Mouse (Mus musculus) left cerebral cortex, adult 2 months (tissue): ENCODE measurements around the gene Ltbp3. TPM values are rescaled to one million over a fixed set of nuclear protein-coding genes. Genes with fewer than 3 reads are reported as not detected.

Experiments used
- DNase-seq, 2 experiments: peaks; one replicate each; pipeline ENCODE4 v3.0.0; 2021 to 2022; ENCODE audit warnings: low spot score in 2 of 2, mixed read lengths in 1 of 2; ENCODE audit errors: extremely low spot score in 1 of 2
- H3K27ac ChIP-seq: fragments of 200-600 bp; 2 replicates; pipeline ENCODE4 v1.8.1; 2022
- H3K4me3 ChIP-seq: fragments of 200-600 bp; 2 replicates; pipeline ENCODE4 v1.8.1; 2022
- CTCF ChIP-seq: fragments of 200-600 bp; IDR thresholded peaks from 2 replicates; pipeline ENCODE4 v1.8.1; 2022; ENCODE audit warnings: antibody characterized with exemption, mild to moderate bottlenecking, moderate library complexity
- intact Hi-C: fragments of 180-260 bp; cut with DNase I; formaldehyde crosslinking; loops from one replicate; pipeline ENCODE4 v1.15.1; 2025
- total RNA-seq, 2 experiments: library from RNA; stranded (reverse); gene quantifications; 2 replicates each; pipeline ENCODE4 v1.2.3; 2021

The Ltbp3 gene
- total RNA-seq, 2 experiments from 2014 or later: 38.9 to 43.1 TPM

- Histone ChIP-seq H3K4me3 (no peak overlapping the region), H3K27ac (no peak overlapping the region)
- intact Hi-C loops: no loop called here
- DNase-seq: no peak
- no peak for TF ChIP-seq CTCF
Observed at GRCm38 (mm10) chr19:5739446-5739845, 1.3 kb upstream of the Ltbp3 start.

GRCm38 (mm10) chr19:5741641-5742240, 1.0 kb downstream of the Ltbp3 start:
- TF ChIP-seq CTCF: no peak; the same call in 1 of the 2 replicates
- peak overlapping the region; percentile 66 for H3K4me3 ChIP-seq
- DNase-seq: peak; percentile 74
- peak overlapping the region; percentile 69 for H3K27ac ChIP-seq
- intact Hi-C loops: no loop called here

- DNase-seq: no peak
- Histone ChIP-seq H3K27ac (peak overlapping the region; percentile 69), H3K4me3 (peak overlapping the region; percentile 66)
- no peak for TF ChIP-seq CTCF
- intact Hi-C loops: no loop called here
Observed at GRCm38 (mm10) chr19:5742241-5742641, 1.5 kb downstream of the Ltbp3 start.

- TF ChIP-seq CTCF: no peak
- H3K4me3 ChIP-seq: no peak overlapping the region
- no peak for DNase-seq
- no peak overlapping the region for H3K27ac ChIP-seq
- intact Hi-C loops: no loop called here
Observed at GRCm38 (mm10) chr19:5743576-5743975, 2.9 kb downstream of the Ltbp3 start.

GRCm38 (mm10) chr19:5745756-5746710, 5.3 kb downstream of the Ltbp3 start:
- no peak for DNase-seq
- no peak for TF ChIP-seq CTCF
- intact Hi-C loops: no loop called here
- no peak overlapping the region for H3K4me3 ChIP-seq
- H3K27ac ChIP-seq: no peak overlapping the region

- no peak for DNase-seq
- Histone ChIP-seq H3K27ac (no peak overlapping the region), H3K4me3 (no peak overlapping the region)
- intact Hi-C loops: no loop called here
- no peak for TF ChIP-seq CTCF
Observed at GRCm38 (mm10) chr19:5746907-5747363, 6.2 kb downstream of the Ltbp3 start.

- TF ChIP-seq CTCF: no peak
- Histone ChIP-seq H3K27ac (no peak overlapping the region), H3K4me3 (no peak overlapping the region)
- peak in 1 of 2 experiments; percentile 42 for DNase-seq
- intact Hi-C loops: no loop called here
Observed at GRCm38 (mm10) chr19:5749476-5749875, 8.8 kb downstream of the Ltbp3 start.

GRCm38 (mm10) chr19:5750951-5751350, 10.2 kb downstream of the Ltbp3 start:
- Histone ChIP-seq H3K27ac (no peak overlapping the region), H3K4me3 (no peak overlapping the region)
- no peak for TF ChIP-seq CTCF
- DNase-seq: no peak
- intact Hi-C loops: no loop called here

- no peak for TF ChIP-seq CTCF
Observed at GRCm38 (mm10) chr19:5751742-5752141, 11.0 kb downstream of the Ltbp3 start.

GRCm38 (mm10) chr19:5756321-5756985, 15.7 kb downstream of the Ltbp3 start:
- no peak overlapping the region for H3K27ac ChIP-seq
- no peak overlapping the region for H3K4me3 ChIP-seq
- peak; percentile 70 to 77 for DNase-seq
- no peak for TF ChIP-seq CTCF
- intact Hi-C loops: no loop called here

More at GRCm38 (mm10) chr19:5751742-5752141, 11.0 kb downstream of the Ltbp3 start:
- no peak overlapping the region for H3K27ac ChIP-seq
- DNase-seq: no peak
- no peak overlapping the region for H3K4me3 ChIP-seq
- intact Hi-C loops: no loop called here

GRCm38 (mm10) chr19:5756991-5757636, 16.4 kb downstream of the Ltbp3 start:
- no peak for TF ChIP-seq CTCF
- intact Hi-C loops: no loop called here
- peak in 1 of 2 experiments; percentile 29 for DNase-seq
- no peak overlapping the region for H3K27ac ChIP-seq
- no peak overlapping the region for H3K4me3 ChIP-seq
